Mouse (Mus musculus) adrenal gland, postnatal 10 days (tissue): ENCODE data around the gene Atp2b4. TPM values are rescaled to one million over a fixed set of nuclear protein-coding genes. Genes with fewer than 3 reads are reported as not detected.

ENCODE experiments used
- DNase-seq: peaks from one replicate; pipeline ENCODE4 v3.0.0; 2021; ENCODE audit warnings: mixed read lengths
- microRNA-seq: library from miRNA; unstranded; fragments of <30 nt; microRNA quantifications from one replicate; pipeline ENCODE4 v1.2.0, GENCODE M21; 2021
- total RNA-seq, 2 experiments: library from RNA; stranded (reverse); gene quantifications; 2 replicates each; pipeline ENCODE4 v1.2.3; 2021

Gene Atp2b4
- total RNA-seq, 2 experiments from 2014 or later = 33.3 to 40.3 TPM

- DNase-seq = no peak
Observed at GRCm38 (mm10) chr1:133653033-133653432, 147.8 kb downstream of the Atp2b4 start.

GRCm38 (mm10) chr1:133650288-133651055 is 150.4 kb downstream of the Atp2b4 start:
- DNase-seq = no peak

Small RNAs within 50 kb of the gene (microRNA-seq; reads per million reads assigned to microRNA genes)
- gene Mir6903 = not detected

Other genes starting within 250 kb of the Atp2b4 start
- 100 to 1,000 TPM; 125 to 135 TPM for gene Snrpe, start 190.8 kb downstream of the Atp2b4 start, total RNA-seq
- gene Zbed6, start 140.2 kb downstream of the Atp2b4 start, total RNA-seq = 10 to 100 TPM in 1 of 2 experiments, 1 to 10 TPM in 1; 8.4 to 13.0 TPM
- 10 to 100 TPM; 31.6 to 39.5 TPM for gene Gm38394, start 139.7 kb downstream of the Atp2b4 start, total RNA-seq
- gene Lax1, start 110.9 kb downstream of the Atp2b4 start, total RNA-seq = 1 to 10 TPM; 1.7 to 2.0 TPM
- gene Optc, start 107.0 kb upstream of the Atp2b4 start, total RNA-seq = 1 to 10 TPM; 1.7 to 2.5 TPM
- 10 to 100 TPM; 56.9 to 74.1 TPM for gene Prelp, start 120.4 kb upstream of the Atp2b4 start, total RNA-seq
- 10 to 100 TPM; 17.4 to 22.2 TPM for gene Fmod, start 236.2 kb upstream of the Atp2b4 start, total RNA-seq